Mouse (Mus musculus): ENCODE measurements around the gene Becn1. TPM values are rescaled to one million over a fixed set of nuclear protein-coding genes. Genes with fewer than 3 reads are reported as not detected.

Becn1 gene
- total RNA-seq, 2 experiments from 2014 or later: 202 to 214 TPM

DNA sequence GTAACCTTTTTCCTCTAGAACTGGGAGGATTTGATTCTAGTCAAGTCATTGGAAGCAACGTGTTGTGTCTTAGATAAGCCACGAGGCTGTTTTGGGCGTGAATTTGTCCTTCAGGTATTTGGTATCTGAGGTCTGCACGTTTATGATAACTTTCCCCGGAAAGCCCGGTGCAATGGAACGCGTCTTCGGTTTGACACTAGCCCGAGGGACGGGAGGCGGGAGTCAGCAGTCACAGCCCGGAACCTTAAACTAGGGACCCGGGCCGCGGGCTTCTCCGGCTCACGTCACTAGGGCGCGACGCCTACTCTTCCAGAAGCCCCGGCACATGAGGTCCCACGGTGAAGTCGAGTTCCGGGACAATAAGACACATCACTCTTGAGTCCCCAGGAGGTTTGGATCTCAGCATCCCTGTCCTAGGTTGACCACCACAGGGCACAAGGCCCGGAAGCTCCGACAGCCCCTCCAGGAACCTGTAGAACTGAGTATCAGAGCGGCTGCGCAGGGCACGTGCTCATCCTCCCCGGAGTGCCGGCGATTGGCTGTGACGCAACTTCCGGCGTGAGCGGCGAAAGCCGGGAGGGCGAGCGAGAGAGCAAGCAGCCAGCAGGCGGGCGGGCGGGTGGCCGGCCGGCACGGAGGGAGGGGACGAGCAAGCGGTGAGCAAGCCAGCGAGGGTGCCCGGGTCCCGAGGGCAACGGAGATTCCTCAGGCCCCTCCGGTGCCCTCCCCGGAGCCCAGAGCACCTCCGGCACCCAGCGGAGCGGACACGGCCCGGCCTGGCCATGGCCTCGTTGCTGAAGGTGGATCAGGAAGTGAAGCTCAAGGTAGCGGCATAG lies 13.8 kb upstream of the Becn1 start, which contains the start of gene Psme3:
Psme3 (plus strand) TSS at position 549 of the 836 bp plus-strand sequence.
- peak; percentile 92 to 96 for DNase-seq (ENCODE audit: low spot score in 2 of 2)

DNA sequence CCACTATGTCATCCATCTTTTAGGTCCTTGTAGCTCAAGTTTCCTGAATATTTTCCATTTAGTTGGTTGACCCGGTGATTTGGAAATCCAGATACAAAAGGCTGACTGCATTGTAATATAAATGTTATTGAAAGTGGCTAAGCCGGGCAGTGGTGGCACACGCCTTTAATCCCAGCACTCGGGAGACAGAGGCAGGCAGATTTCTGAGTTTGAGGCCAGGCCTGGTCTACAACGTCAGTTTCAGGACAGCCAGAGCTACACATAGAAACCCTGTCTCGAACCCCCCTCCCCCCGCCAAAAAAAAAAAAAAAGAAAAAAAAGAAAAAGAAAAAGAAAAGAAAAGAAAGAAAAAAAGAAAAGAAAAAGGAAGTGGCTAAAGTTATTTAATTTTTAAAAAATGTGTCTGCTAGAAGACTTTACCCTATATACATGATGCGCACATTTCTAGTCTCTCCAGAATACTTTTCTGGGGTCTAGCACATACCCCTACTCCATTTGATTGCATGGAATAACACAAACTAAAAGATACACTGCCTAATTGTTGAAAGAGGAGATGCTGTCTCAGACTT lies 13.1 kb upstream of the Becn1 start:
- no peak for DNase-seq (ENCODE audit: low spot score in 2 of 2)

DNA sequence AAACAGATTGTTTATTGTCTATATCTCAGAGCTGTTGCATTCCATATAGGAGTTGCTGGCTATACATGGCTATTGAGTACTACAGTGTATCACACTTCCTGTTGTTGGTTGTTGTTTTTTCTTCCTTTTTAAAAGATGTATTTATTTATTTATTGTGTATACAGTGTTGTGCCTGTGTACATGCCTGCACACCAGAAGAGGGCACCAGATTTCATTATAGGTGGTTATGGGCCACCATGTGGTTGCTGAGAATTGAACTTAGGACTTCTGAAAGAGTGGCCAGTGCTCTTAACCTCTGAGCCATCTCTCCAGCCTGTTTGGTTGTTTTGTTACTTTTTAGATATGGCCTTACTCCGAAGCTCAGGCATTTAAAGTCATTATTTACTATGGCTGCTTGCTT lies 12.5 kb upstream of the Becn1 start:
- DNase-seq (ENCODE audit: low spot score in 2 of 2): no peak

DNA sequence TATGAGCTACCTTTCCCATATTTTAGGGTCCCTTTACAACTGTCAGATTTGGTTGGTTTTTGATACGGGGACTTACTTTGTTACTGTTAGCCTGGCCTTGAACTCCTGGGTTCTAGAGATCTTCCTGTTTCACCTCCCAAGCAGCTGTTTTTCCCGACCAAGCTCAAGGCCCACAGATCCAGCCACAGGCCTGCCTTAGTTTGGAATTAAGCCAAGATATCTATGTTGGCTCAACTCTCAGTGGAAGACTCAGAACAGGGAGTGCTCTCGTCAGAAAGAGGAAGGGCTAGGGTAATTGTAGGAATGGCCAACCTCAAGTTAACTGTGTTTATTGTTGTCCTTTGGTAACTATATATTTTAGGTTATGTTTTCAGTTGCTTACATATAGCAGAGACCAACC lies 10.1 kb upstream of the Becn1 start:
- no peak for DNase-seq (ENCODE audit: low spot score in 2 of 2)

DNA sequence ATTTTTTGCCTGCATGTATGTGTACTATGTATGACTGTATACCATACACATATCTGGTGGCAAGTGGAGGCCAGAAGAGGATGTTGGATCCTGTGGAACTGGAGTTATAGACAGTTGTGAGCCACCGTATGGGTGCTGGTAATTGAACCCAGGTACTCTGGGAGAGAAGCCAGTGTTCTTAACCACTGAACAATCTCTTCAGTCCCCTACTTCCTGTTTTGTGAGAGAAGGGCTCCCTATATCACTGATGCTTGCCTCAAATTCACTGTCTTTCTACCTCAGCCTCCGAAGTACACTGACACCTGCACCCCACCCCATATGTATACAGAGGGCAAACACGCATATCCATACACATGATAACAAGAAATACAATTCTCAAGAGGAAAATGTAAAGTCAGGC lies 9.0 kb upstream of the Becn1 start:
- no peak for DNase-seq (ENCODE audit: low spot score in 2 of 2)

DNA sequence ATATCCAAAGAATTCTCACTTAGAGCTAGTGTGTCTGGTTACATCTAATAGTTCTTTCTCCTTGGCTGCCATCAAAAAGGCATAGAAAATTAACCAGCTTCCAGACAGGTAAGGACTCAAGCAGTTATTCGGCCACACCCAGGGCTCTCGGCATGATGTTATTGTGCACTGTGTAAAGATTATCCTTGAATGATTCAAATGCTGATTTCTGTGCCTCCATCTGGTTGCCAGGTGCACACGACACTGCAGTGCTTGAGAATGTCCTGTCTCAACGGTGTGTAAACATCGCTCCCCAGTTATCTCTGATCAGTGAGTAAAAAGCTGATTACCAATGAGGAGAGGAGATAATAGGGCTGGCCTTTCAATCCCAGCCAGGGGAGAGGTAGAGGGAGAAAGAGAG lies 5.7 kb upstream of the Becn1 start:
- DNase-seq (ENCODE audit: low spot score in 2 of 2): no peak

DNA sequence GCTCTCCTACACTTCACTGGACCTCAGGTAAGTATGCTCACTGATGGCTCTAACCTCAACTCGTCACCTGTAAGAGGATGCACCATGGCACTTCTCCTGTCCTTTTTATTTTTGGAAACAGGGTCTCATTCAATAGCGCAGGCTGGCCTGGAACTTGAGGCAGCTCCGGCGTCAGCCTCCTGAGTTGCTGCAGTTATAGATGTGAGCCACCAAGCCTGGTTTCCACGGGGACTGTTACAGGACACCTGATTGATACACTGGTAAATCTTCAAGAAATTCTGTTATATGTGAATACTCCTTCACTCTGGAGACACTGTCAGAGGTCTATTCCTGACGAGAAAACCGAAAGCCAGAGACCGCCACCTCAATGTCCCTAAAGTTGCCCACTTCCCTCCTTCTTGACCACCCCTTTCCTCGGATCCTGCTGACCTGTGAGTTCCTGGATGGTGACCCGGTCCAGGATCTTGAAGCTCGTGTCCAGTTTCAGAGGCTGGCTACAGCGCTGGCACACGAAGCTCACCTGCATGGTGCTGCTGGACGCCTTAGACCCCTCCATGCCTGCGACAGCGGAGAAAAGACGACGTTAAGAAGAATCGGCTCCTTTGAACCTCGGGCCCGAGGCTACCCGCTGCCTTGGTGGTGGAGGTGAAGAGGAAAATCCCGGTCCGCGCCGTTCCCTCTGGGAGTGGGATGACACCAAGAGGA lies 635 bp downstream of the Becn1 start:
- no peak for DNase-seq (ENCODE audit: low spot score in 2 of 2)

DNA sequence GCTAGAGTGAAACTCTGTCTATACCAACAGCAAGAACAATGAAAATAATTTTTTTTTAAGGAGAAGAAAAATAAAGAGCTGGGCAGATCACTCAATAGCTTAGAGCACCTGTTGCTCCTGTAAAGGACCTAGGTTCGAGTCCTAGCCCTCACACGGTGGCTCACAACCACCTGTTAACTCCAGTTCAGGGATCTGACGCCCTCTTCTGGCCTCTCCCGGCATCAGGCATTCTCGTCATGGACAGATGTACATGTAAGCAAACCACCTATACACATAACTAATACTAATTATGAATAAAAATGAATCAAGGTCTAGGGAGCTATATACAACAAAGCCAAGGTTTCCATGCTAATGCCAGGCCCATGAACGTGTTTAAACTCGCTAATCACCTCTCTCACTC lies 1.2 kb downstream of the Becn1 start:
- DNase-seq (ENCODE audit: low spot score in 2 of 2): no peak

DNA sequence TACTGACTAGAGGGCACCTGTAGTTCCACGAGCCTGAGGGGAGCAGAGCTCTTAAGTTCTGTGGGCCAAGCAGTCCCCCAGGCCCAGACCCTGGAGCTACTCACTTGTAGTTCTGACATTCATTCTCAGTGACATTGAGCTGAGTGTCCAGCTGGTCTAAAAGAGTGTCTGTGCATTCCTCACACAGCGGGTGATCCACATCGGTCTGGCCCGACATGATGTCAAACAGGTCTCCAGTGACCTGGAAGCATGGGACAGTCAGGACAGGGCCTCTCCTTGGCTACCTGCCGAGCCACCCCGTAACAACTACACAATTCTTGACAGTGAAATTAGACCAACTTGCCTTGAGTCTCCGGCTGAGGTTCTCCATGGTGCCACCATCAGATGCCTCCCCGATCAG lies 6.9 kb downstream of the Becn1 start:
- DNase-seq (ENCODE audit: low spot score in 2 of 2): no peak

DNA sequence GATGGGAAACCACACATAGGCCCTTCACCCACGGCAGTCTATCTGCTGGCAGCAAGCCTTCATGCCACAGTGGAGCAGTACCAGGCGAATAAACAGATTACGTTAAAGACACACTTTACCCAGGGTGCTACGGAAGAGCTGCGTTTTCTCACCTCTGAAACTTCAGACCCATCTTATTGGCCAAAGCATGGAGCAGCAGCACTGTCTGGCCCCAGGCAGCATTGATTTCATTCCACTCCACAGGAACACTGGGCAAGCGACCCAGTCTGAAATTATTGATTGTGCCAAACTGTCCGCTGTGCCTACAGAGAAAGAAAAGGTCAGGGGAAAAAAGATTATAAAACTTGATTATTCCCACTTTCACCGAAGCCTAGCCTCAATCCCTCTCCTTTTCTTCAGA lies 10.9 kb downstream of the Becn1 start:
- no peak for DNase-seq (ENCODE audit: low spot score in 2 of 2)

DNA sequence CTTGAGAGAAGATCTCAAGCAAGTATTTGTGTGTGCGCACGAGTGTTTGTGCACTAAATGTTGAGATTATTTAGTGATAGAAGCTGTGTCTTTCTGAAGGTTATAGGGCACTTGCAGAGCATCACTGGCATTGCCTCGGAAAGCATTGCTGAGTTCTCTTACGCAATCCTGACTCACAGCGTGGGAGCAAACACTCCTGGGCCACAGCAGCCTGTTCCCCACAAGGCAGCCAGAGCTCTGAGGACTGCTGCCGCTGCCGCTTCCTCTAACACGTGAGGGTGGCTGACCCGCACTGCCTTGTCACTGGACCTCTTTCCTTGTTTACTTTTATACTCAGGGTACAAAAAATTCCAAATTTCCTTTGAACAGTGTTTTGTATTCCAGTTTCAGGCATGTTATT lies 14.8 kb downstream of the Becn1 start:
- peak in 1 of 2 experiments; percentile 31 for DNase-seq (ENCODE audit: low spot score in 2 of 2)

DNA sequence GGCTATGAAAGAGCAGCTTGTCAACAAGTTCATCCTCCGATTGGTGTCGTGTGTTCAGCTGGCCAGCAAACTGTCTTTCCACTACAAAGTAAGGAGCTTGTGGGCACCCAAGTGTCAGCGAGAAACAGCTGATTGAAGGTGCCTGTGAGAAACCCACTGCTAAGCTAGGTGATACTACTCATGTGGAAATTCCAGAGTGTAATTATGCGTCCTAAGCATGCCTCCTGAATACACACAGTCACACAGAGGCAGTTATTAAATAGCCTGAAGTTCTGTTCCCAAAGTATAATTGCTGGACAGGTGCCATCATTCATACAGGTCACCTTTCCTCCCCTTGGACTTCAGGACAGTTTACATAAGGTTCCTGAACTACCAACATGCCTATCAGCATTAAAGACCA lies 18.3 kb downstream of the Becn1 start:
- DNase-seq (ENCODE audit: low spot score in 2 of 2): no peak

DNA sequence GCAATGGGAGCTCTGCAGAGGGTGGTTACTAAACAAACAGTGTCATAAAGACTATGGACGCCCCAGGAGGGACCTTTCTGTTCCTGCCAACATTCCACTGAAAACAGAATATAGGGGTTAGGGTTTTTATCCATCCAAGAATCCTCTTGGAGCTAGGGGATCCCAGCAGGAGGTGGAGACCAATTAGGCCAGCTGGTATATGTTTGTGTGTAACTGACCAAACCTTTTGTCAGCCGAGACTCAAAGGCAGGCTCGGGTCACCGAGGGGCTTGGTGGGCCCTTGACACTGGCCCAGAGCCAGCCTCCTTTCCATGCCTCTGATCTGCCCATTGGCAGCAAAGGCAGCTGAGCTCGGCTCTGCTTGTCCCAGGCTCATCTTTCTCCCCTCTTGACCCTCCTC lies 19.2 kb downstream of the Becn1 start:
- no peak for DNase-seq (ENCODE audit: low spot score in 2 of 2)

DNA sequence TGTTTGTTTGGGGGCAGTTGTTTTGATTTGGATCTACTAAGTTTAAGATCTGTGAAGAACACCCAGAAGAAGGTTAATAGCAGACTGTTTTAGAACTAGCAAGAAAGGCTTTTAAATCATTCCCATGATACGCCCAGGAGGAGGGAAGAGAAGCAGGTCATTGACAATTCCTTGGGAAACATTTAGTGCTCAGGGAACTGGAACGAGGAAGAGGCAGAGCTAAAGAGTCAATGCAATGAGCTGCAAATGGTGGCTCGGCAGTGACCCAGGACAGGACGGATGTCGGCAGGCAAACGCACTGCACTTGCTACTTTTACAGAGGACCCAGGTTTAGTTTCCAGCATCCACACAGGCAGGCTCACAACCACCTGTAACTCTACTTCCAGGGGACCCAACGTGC lies 21.2 kb downstream of the Becn1 start:
- DNase-seq (ENCODE audit: low spot score in 2 of 2): no peak

DNA sequence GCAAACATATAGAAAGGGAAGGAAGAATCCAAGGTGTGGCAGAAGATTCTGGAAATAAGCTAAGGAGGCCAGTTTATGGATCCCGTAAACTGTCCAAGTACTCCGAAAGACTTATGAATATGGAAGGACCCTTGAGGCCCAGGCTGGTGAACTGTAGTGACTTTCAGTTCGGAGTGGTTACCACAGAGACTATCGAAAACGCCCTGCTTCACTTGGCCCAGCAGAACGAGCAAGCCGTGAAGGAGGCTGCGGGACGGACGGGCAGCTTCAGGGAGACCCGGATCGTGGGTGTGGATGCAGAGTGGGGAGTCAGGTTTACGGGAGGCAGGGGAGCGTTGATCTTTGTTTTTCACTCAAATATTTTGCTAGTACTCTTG lies 22.9 kb downstream of the Becn1 start:
- no peak for DNase-seq (ENCODE audit: low spot score in 2 of 2)

DNA sequence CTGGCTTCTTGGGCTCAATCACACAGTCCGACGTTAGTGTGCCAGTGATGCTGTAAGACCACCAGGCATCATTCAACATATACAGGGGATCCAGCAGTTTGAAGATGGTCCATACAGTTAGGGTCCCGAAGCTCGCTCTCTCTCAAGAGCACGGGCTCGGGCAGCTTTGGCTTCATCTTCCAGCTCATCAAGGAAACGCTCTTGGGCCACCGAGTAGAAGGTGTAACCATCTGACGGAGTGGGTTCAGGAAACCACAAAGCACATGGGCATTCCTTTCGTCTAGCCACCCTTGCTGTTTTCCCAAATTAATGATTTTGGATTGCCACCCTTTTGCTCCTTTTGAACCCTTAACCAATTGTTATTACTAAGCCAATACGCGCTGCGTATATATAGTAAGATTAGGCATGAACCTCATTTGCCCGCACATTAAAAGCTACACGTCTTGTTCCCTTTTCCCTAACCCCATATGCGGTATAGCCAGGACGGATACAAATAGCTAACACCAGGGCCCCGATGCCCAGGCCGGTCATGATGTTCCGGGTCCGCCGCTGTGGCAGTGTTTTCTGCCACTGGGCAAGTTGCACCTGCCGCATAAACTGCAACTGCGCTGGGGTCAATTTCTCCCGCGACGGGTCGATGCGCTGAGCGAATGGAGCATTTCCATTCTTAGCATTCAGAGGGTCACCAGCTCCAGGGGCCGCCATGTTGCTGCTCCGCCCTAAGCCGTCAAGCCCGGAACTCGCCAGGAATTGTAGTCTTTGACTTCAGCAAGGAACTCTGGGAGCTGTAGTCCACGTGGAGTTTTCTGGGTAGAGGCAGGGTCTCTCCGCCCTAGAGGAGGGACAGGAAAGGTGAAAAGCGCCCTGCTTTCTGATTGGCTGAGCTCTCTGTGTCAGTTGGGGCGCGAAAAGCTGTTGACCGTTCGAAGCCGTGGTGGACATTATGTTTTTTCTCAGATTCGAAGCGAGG lies 23.6 kb downstream of the Becn1 start, which contains the start of the genes Cntd1 and Coa3:
Cntd1 (plus strand) TSS at position 790 of the 970 bp plus-strand sequence.
Coa3 (minus strand) TSS at position 892 of the 970 bp plus-strand sequence.
- peak; percentile 81 to 88 for DNase-seq (ENCODE audit: low spot score in 2 of 2)

DNA sequence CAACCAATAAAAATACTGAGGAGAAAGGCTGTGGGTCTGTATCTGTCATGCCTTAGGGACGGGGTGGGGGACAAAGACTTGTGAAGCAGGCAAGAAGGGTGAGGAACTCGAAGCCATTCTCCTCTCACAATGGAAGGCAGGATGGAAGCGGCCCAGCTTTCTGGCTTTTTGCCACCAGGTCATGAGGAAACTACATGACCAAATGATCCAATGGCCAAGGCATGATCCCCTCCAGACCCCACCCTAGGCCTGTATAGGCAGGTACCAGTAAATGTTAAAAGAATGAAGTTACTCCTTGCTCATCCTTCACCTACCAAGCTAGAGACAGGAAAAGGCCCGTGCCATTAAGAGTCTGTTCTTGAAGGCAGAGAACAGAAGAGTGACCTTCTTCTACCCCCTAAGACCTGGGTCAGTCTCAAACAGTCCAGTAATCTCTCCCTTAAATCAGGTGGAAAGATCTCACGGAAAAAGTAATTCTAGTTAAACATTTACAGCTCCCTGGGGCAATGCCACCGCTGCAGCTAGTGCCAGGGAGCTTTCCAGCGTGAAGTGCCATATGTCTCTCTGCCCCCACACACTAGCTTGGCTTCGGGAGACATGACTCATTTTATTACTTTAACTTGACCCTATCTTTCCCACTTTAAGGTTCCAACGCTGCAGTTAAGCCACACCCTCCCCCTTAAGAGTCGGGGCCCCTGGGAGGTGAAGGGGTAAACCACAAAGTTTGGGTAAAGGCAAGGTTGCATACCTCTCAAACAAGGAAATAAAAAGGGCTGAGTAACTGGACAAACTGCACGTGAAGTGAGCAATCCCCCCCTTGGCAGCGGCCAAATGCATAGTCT lies 24.5 kb downstream of the Becn1 start:
- DNase-seq (ENCODE audit: low spot score in 2 of 2): peak; percentile 33 to 50

DNA sequence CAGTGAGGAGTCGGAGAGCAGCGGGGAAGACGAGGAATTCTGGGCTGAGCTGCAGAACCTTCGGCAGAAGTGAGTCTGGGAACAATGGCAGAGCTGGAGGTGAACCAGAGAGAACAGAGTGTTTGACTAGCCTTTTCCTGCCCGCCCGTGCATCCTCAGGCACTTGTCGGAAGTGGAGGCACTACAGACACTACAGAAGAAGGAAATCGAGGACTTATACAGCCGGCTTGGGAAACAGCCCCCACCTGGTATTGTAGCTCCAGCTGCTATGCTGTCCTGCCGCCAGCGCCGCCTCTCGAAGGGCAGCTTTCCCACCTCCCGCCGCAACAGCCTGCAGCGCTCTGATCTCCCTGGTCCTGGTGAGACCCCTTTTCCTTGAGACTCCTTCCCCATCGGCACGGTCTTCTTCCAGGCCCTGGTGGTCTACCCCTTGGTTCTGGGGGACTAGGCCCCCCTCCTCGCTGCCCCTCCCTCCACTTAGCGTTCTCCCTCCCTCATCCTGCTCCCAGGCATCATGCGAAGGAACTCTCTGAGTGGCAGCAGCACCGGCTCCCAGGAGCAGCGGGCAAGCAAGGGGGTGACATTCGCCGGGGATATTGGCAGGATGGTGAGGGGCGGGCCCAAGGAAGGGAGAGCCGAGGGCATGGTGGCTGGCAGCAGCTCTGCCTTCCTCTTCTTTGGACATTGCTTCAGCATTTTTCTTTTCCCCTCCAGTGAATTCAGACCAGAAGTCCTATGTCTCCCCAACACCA lies 25.6 kb downstream of the Becn1 start:
- DNase-seq (ENCODE audit: low spot score in 2 of 2): no peak

DNA sequence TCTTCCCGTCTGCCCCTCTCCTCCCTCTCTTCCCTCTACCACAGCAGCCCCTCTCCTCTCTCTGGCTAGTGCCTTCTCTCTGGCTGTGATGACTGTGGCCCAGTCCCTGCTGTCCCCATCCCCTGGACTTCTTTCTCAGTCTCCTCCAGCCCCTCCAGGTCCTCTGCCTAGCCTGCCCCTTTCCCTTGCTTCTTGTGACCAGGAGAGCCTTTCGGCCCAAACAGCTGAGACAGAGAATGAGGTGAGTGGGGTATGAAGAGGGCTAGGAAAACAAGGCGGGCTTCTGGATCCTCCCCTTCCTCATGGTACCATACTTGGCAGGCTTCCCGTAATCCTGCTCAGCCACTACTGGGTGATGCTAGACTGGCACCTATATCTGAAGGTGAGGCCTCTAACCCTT lies 26.8 kb downstream of the Becn1 start:
- no peak for DNase-seq (ENCODE audit: low spot score in 2 of 2)

Data from left cerebral cortex, adult 18-20 months (tissue).